Mouse (Mus musculus) monocyte, adult 5-6 weeks (primary cell): ENCODE data around the gene Gm7579. TPM values are rescaled to one million over a fixed set of nuclear protein-coding genes. Genes with fewer than 3 reads are reported as not detected.
"Not testable (repeated sequence)": the region's sequence is repeated elsewhere in the genome, so short reads cannot be mapped to it uniquely, and the experiment has no call there.

Source experiments
- ATAC-seq: fragments of 153-309, 156-312 bp; replicated peaks from 2 replicates; pipeline ENCODE4 v1.8.0; 2017; ENCODE audit warnings: mild to moderate bottlenecking; ENCODE audit not compliant: low TSS enrichment, insufficient number of reproducible peaks, severe bottlenecking, poor library complexity, low FRiP score
- total RNA-seq: library from RNA; stranded (forward); fragments of 200-1000, 200-491, 200-594 nt; gene quantifications from 3 replicates; pipeline ENCODE4 v1.2.3, GENCODE M21; 2017

The Gm7579 gene
- total RNA-seq, result not detected in 3 replicates

- no peak for ATAC-seq
Observed at GRCm38 (mm10) chr7:142211559-142211958, at the start of gene Gm7579. TSS of gene Gm7579 (plus strand) at chr7:142211859.

DNA sequence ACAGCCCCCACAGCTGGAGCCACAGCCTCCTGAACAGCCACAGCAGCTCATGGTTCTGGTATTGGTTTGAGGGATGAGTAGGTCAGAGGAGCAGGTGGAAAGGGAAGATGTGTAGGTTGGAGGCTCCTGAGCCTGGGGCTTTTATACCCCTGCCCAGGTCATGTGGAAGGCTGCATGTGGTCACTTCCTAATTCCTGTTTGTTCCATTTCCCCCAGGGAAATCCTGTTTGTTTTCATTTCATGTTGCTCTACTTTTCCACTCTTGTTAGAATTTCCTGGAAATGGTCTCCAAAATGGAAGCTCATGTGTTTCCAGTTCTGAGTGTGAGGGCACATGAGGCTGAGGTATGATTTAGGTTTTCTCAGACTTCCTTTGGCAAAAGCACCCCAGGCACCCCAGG is 46.0 kb upstream of the Gm7579 start, which contains the start of gene Gm4553:
Gm4553 (minus strand) TSS at position 101 of the 400 bp plus-strand sequence.
- ATAC-seq, result not testable (repeated sequence)

- ATAC-seq, result no peak
Observed at GRCm38 (mm10) chr7:142169836-142170235, 41.8 kb upstream of the Gm7579 start.

- not testable (repeated sequence) for ATAC-seq
Observed at GRCm38 (mm10) chr7:142175905-142176304, 35.8 kb upstream of the Gm7579 start, which contains the start of gene Krtap5-2. TSS of gene Krtap5-2 (minus strand) at chr7:142176005.

GRCm38 (mm10) chr7:142178685-142179084 is 33.0 kb upstream of the Gm7579 start:
- ATAC-seq, result no peak

DNA sequence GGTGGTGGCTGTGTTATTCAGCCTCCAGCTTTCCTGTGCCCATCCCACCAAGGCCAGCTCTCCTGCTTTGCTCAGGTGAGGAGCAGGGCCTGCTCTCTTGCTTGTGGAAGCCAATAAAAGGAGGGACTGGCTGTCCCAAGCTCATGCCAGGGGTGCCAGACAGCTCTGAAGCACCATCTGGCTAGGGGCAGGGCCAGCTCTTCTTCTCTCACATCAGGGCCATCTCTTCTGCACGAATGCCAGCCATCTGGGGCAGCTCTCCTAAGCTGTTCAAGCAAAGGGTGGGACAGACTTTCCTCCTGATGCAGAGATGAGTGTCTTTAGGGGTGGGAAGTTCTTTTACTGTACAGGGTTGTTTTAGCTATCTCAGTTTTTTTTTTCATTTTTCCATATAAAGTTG is 30.6 kb upstream of the Gm7579 start:
- ATAC-seq, result no peak

- ATAC-seq, result no peak
Observed at GRCm38 (mm10) chr7:142188156-142188555, 23.5 kb upstream of the Gm7579 start.

- ATAC-seq, result no peak
Observed at GRCm38 (mm10) chr7:142190289-142190688, 21.4 kb upstream of the Gm7579 start, which contains the start of gene Gm10153. TSS of gene Gm10153 (minus strand) at chr7:142190389.

- no peak for ATAC-seq
Observed at GRCm38 (mm10) chr7:142198748-142199147, 12.9 kb upstream of the Gm7579 start.

- no peak for ATAC-seq
Observed at GRCm38 (mm10) chr7:142201064-142201463, 10.6 kb upstream of the Gm7579 start, which contains the start of gene Krtap5-3. TSS of gene Krtap5-3 (plus strand) at chr7:142201364.

GRCm38 (mm10) chr7:142205488-142205887 is 6.2 kb upstream of the Gm7579 start:
- no peak for ATAC-seq

DNA sequence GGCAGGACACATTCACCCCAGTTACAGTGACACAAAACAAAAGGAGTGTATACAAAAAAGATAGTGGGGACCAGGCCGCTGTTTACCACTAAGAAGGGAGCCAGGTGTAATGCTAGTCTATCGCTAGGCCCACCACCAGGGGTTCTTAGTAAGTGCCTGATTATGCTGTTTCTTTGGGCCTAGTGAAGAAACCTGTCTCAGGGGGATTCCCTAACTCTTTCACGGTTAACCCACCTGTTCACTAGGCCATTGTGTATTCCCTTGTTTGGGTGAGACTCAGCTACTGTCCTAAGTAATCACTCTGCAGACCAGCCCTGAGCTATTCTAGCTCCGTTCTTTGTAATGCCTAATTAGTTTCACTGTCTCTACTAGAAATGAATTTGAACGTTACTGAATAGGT is 4.8 kb upstream of the Gm7579 start:
- ATAC-seq, result not testable (repeated sequence)

DNA sequence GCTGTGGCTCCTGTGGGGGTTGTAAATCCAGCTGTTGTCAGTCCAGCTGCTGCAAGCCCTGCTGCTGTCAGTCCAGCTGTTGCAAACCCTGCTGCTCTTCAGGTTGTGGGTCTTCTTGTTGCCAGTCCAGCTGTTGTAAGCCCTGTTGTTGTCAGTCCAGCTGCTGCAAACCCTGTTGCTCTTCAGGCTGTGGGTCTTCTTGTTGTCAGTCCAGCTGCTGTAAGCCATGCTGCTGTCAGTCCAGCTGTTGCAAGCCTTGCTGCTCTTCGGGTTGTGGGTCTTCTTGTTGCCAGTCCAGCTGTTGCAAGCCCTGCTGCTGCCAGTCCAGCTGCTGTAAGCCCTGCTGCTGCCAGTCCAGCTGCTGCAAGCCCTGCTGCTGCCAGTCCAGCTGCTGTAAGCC is 477 bp downstream of the Gm7579 start:
- not testable (repeated sequence) for ATAC-seq

DNA sequence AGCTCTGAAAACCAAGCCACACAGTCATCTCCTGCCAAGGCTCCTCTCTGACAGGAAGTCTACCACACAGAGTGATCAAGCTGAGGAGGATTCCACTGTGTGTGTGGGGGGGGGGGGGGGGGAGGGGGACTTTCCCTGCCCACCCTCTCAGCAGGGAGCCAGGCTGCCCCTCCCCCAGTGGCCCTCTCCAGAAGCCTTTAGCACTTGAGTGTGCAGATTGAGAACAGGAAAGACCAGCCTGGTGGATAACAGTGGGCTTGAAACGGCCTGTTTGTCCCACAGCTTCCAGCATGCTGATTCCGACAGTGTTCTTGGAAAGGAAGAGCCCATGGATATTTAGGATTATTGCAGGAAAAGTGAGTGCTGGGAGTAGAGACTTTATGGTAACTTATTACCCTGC is 12.9 kb downstream of the Gm7579 start:
- no peak for ATAC-seq

GRCm38 (mm10) chr7:142229871-142230270 is 18.2 kb downstream of the Gm7579 start, which contains the start of gene Krtap5-5:
TSS of gene Krtap5-5 (minus strand) at chr7:142229971.
- not testable (repeated sequence) for ATAC-seq

DNA sequence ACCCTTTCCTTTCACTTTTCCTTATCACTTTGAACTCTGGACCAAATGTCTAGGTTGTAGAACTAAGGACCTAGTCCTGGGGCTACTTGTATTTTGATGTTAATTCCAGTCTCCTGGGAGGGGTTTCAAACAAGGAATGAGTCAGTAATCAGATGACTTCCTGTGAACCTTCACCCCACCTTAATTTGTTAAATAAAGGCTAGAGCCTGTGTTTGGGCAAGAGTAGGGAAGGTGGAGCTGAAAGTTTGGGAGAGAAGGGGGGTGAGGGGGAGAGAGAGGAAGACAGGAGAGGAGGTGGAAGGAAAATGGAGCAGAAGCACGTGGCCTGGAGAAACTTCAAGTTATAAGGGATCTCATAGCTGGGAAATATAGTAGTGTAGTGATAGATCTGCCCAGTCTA is 19.9 kb downstream of the Gm7579 start:
- no peak for ATAC-seq

DNA sequence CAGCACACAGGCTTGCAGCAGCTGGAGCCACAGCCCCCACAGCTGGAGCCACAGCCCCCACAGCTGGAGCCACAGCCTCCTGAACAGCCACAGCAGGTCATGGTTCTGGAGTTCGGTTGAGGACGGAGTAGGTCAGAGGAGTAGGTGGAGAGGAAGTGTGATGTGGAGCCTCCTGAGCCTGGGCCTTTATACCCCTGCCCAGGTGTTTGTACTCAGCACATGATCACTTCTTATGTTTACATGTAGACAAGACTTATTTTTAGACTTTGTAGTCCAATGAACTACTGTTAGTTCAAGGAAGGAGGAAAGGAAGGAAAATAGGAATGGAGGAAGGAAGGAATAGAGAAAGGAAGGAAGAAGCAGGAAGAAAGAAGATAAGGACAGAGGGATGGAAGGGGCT is 29.3 kb downstream of the Gm7579 start, which contains the start of gene Gm40460:
Gm40460 (minus strand) TSS at position 101 of the 400 bp plus-strand sequence.
- ATAC-seq, result no peak

GRCm38 (mm10) chr7:142249824-142250223 is 38.2 kb downstream of the Gm7579 start:
- no peak for ATAC-seq

GRCm38 (mm10) chr7:142255517-142255916 is 43.9 kb downstream of the Gm7579 start:
- peak; percentile 61; the same call in 1 of the 2 replicates for ATAC-seq

DNA sequence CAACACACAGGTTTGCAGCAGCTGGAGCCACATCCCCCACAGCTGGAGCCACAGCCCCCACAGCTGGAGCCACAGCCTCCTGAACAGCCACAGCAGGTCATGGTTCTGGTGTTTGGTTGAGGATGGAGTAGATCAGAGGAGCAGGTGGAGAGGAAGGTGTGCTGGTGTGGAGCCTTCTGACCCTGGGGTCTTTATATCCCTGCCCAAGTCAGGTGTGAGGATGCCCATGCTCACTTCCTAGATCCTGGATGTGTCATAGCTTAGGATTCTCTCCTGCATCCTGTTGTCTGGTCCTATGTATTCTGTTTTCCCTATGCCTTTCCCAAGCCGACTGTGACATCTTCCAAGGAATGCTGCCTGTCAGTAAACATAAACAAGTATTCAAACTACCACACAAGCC is 46.6 kb downstream of the Gm7579 start, which contains the start of gene Gm2431:
Gm2431 (minus strand) TSS at position 101 of the 400 bp plus-strand sequence.
- not testable (repeated sequence) for ATAC-seq
